Mouse (Mus musculus): ENCODE data around the gene Apobec3.
A peak's percentile ranks its signal among the peaks of the same experiment; 100 is the strongest.

The Apobec3 gene

DNA sequence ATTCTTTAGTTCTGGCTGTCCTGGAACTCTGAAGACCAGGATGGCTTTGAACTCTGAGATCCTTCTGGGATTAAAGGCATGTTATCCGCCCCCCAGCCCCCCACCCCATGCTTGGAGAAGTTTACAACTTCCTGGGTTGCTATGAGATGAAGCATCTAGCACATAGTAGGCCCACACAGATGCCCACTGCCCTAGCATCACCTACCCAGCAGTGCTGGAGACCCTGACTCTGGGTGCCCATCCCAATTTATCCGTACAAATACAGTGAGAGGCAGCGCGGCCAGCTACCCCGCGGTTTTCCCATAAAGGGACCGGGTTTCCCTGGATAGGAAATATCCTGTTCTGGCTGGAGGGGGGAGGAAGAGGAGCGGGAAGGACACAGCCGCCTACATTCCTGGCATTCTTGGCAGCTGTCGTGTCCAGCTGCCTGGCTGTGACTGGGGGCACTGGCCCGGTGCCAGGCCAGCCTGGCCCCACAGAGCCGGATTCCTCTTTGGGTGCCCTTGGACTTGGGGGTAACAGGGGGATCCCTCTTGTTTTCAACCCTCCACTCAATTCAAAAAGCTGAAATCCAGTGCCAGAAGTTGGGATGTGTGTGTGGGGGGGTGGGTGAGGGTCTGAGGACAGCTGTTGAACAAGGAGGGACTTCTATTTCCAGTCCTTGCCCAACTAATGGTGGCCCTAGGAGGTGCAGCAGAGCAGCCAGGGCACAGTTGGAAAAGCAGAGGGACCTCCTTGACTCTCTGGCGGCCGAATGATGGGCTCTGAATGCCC is 60.5 kb downstream of the Apobec3 start:
- peak; percentile 77 to 91 for DNase-seq

DNA sequence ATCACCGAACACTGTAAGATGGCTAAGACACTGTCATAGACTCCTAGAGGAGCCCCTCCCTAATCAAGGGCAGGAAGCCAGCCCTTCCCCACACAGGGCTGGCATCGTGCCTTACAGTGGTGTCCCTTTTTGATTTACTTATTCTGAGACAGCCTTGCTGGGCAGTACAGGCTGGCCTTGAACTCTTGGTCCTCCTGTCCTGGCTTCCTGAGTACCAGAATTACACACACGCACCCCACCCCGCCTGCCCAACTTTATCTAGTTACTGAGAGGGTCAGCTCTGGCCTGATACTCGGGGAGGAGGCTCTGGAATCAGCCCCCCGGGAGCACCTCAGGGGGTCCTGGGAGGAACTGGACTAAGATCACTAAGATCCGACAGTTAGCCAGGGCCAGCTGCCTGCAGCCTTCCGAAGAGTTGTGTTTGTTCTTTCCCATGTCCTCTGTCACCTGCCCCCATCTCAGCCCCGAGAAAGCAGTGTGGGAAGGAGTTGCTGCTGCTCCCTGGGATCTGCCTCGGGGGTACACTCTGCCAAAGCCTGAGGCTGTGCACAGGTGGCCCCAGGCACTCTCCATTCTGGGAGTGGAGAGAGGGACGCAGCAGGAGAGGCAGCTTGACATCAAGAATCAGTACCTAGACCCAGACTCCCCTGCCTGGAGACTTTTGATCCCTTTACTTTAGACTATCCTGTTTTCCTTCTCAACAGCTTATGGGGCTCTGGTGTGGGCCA is 61.2 kb downstream of the Apobec3 start:
- peak; percentile 79 to 88 for DNase-seq

DNA sequence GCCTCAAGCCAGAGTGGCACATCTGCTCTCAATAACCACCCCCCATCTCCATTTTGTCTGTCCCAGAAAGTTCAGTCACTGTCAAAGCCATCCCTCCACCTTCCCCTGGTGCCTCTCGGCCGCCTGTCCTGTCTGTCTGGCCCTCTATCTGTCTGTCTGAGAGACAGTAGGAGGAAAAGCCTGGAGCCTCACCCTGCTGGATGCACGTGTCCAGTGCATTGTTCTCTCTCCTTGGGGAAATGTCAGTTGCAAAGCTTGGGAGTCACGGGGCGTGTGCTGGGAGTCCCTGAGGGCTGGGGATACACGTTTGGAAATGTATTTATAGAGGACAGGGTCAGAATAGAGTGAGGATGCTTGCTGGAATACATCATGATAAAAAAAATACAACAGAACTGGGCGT is 62.0 kb downstream of the Apobec3 start:
- DNase-seq: peak; percentile 45 to 65

DNA sequence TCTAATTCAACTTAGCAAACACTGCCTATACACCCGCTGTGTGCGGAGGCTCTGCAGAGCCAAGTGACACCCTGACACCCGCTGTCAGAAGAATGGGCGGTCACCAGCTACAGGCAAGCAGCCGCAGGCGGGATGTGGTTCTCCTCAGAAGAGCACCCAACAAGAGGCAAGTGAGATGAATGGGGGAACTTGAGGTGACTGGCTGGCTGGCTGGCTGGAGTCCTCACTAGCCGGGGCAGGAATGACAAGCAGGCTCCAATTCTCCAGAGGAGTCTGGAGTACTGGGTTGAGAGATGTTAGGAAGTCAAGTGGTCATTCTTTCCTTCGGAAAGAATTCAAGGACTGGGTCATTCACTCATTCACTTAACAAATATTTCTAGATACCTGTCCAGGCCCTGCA is 65.1 kb downstream of the Apobec3 start:
- DNase-seq: peak; percentile 55 to 85

DNA sequence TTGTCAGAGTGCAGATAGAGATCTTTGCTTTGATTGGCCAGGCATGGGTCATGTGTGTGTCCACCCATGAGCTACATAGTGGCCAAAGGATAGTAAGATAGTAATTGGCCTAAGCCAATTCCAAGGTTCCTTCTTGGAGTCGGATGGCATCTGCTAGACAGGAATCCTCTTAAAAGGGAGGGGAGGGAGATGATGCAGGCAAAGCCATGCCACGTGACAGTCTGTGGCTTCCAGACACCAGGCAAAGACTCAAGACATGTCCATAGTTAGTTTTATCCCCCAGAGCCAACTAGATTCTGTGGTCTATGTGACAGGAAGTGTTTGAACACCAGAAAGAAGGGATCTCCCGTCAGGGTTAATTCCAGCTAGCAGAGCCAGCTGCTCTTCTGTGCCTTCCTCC is 67.0 kb downstream of the Apobec3 start:
- peak in 1 of 2 experiments; percentile 10 for DNase-seq

DNA sequence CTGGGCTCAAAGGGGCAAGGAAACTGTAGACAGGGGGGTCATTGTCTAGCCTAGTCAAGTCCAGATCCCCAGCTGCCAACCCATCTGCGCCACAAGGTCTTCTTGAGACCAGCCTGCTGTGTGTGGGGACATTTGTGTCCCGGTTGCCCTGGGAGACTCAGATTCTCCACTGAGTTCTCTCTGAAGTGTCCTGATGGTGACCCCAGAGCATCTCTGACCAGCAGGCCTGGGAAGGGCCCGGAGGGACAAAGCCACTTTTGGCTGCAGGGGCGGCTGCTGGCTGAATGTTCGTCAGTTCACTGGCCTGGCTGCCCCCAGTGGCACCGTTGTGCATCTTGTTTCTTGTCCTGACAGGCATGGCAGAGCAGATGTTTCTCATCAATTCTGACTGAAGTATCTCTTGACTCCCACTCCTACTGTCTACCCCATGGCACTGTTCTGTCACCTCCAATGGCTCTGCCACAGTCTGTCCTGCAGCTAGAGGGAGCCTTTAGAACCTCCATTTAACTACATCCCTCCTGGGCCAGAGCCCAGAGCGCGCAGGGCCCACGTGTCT is 70.0 kb downstream of the Apobec3 start:
- DNase-seq: no peak

DNA sequence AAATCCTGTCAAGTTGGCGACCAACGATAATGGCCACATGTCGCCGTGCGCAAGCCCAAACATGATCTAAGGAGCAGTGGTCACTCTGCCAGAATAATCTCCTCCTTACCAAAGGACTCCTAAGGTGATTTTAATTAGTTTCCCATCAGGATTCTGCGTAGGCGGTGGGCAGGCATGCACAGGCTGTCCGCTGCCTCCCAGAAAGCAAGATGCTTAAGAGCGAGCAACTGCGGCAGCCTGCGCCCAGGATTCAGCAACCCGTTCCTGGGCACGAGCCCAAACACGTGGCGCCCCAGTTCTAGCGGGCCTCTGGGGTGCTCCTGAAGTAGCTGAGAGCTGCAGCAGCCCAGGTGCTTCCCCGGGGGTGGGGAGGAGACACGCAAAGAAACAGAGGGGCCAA is 71.2 kb downstream of the Apobec3 start:
- no peak for DNase-seq

DNA sequence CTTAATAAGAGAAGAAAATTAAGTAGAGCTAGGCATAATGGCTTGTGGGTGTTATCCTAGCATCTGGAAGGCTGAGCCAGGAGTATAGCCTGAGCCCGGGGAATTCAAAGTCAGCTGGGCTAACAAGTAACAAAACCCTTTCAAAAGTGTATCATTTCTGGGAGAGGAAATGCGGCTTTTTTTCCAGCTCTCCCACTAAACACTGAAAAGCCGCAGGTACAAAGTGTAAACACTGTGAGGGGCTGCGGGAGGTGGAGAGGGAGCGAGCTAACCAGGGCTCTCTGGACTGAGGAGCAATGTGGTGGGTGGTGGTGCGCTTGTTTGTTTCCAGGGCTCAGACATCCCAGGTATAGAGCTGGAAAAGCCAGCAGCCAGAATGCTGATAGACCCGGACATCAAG is 72.9 kb downstream of the Apobec3 start:
- DNase-seq: no peak

Data from lung, postnatal 4 days (tissue).